Mouse (Mus musculus) heart, embryonic 10.5 days (tissue): ENCODE measurements around the gene Fen1. TPM values are rescaled to one million over a fixed set of nuclear protein-coding genes. Genes with fewer than 3 reads are reported as not detected.
A peak's percentile ranks its signal among the peaks of the same experiment; 100 is the strongest.

Experiments
- DNase-seq: peaks from one replicate; pipeline ENCODE4 v3.0.0-alpha.2; 2017; ENCODE audit warnings: low spot score
- H3K27ac ChIP-seq: fragments of 300-500 bp; sonication (generic); 2 replicates; pipeline ENCODE4 v1.5.1; 2016; ENCODE audit warnings: mild to moderate bottlenecking
- H3K27me3 ChIP-seq: fragments of 300-500 bp; sonication (generic); 2 replicates; pipeline ENCODE4 v1.6.1; 2016; ENCODE audit warnings: mild to moderate bottlenecking; ENCODE audit not compliant: poor library complexity, insufficient read depth, severe bottlenecking
- H3K36me3 ChIP-seq: fragments of 300-500 bp; sonication (generic); 2 replicates; pipeline ENCODE4 v1.6.1; 2016; ENCODE audit warnings: mild to moderate bottlenecking, moderate library complexity
- H3K4me1 ChIP-seq: fragments of 300-500 bp; sonication (generic); 2 replicates; pipeline ENCODE4 v1.6.1; 2016; ENCODE audit warnings: mild to moderate bottlenecking
- H3K4me3 ChIP-seq: fragments of 300-500 bp; sonication (generic); 2 replicates; pipeline ENCODE4 v1.5.1; 2016; ENCODE audit warnings: mild to moderate bottlenecking, moderate library complexity
- H3K9me3 ChIP-seq: fragments of 300-500 bp; sonication (generic); 2 replicates; pipeline ENCODE4 v1.6.1; 2016; ENCODE audit warnings: mild to moderate bottlenecking, moderate library complexity
- WGBS: fragments of 180-500 bp; shearing (Covaris S2); methylation state at CpG from one replicate; pipeline ENCODE4 v1.1.7; 2016; 5-methylcytosine and 5-hydroxymethylcytosine counted together
- polyA plus RNA-seq: library from polyadenylated mRNA; unstranded; fragments of >200 nt; fragmentation: Nextera tagmentation; extraction: Ambion mirVana; gene quantifications from 2 replicates; pipeline ENCODE4 v1.2.1, GENCODE M21; 2016

Fen1 gene
- polyA plus RNA-seq, 1 experiment from 2014 or later: 128 TPM

GRCm38 (mm10) chr19:10205051-10205450 is 1.1 kb upstream of the Fen1 start:
- peaks cover 60% of the 10 kb centered on the region for H3K36me3 ChIP-seq
- WGBS: 75% methylated on average over 6 of the region's 6 CpGs
- no peak for DNase-seq
- H3K4me3 ChIP-seq: peak overlapping the region; percentile 91
- H3K9me3 ChIP-seq: no peaks in the 10 kb centered on the region
- no peaks in the 10 kb centered on the region for H3K27me3 ChIP-seq
- H3K4me1 ChIP-seq: peaks cover 17% of the 10 kb centered on the region
- H3K27ac ChIP-seq: no peak overlapping the region; the same call in 1 of the 2 replicates

- 2% methylated on average over 5 of the region's 5 CpGs for WGBS
- Histone ChIP-seq H3K9me3 (no peaks in the 10 kb centered on the region), H3K27me3 (no peaks in the 10 kb centered on the region), H3K4me1 (peaks cover 17% of the 10 kb centered on the region), H3K4me3 (peak overlapping the region; percentile 91), H3K36me3 (peaks cover 60% of the 10 kb centered on the region), H3K27ac (peak overlapping the region; percentile 95)
- no peak for DNase-seq
Observed at GRCm38 (mm10) chr19:10204616-10205001, 640 bp upstream of the Fen1 start.

- H3K27ac ChIP-seq: peak overlapping the region; percentile 95
- H3K9me3 ChIP-seq: no peaks in the 10 kb centered on the region
- peaks cover 17% of the 10 kb centered on the region for H3K4me1 ChIP-seq
- no peak for DNase-seq
- no peaks in the 10 kb centered on the region for H3K27me3 ChIP-seq
- peaks cover 58% of the 10 kb centered on the region for H3K36me3 ChIP-seq
- H3K4me3 ChIP-seq: peak overlapping the region; percentile 91
- 3% methylated on average over 23 of the region's 23 CpGs for WGBS
Observed at GRCm38 (mm10) chr19:10203146-10203847, 672 bp downstream of the Fen1 start.

- no peak for DNase-seq
- 28% methylated on average over 3 of the region's 3 CpGs for WGBS
- Histone ChIP-seq H3K4me1 (peaks cover 9% of the 10 kb centered on the region), H3K36me3 (peaks cover 69% of the 10 kb centered on the region), H3K9me3 (no peaks in the 10 kb centered on the region), H3K27ac (no peak overlapping the region), H3K27me3 (no peaks in the 10 kb centered on the region), H3K4me3 (no peak overlapping the region)
Observed at GRCm38 (mm10) chr19:10198723-10199122, 5.2 kb downstream of the Fen1 start.

- WGBS: 70% methylated on average over 2 of the region's 2 CpGs
- peaks cover 73% of the 10 kb centered on the region for H3K36me3 ChIP-seq
Observed at GRCm38 (mm10) chr19:10198286-10198685, 5.7 kb downstream of the Fen1 start.

GRCm38 (mm10) chr19:10197130-10197529 is 6.8 kb downstream of the Fen1 start:
- DNase-seq: no peak
- H3K4me1 ChIP-seq: no peaks in the 10 kb centered on the region; the same call in 1 of the 2 replicates
- H3K4me3 ChIP-seq: no peak overlapping the region
- 93% methylated on average over 4 of the region's 4 CpGs for WGBS
- H3K36me3 ChIP-seq: peaks cover 85% of the 10 kb centered on the region
- no peak overlapping the region for H3K27ac ChIP-seq
- no peaks in the 10 kb centered on the region for H3K9me3 ChIP-seq
- H3K27me3 ChIP-seq: no peaks in the 10 kb centered on the region

More at GRCm38 (mm10) chr19:10198286-10198685, 5.7 kb downstream of the Fen1 start:
- Histone ChIP-seq H3K4me3 (no peak overlapping the region), H3K27ac (no peak overlapping the region), H3K27me3 (no peaks in the 10 kb centered on the region), H3K9me3 (no peaks in the 10 kb centered on the region), H3K4me1 (peaks cover 8% of the 10 kb centered on the region)
- no peak for DNase-seq

GRCm38 (mm10) chr19:10195252-10195651 is 8.7 kb downstream of the Fen1 start:
- no peak for DNase-seq
- Histone ChIP-seq H3K36me3 (peaks cover 86% of the 10 kb centered on the region), H3K27ac (no peak overlapping the region), H3K4me1 (peaks cover 7% of the 10 kb centered on the region), H3K27me3 (no peaks in the 10 kb centered on the region), H3K9me3 (no peaks in the 10 kb centered on the region), H3K4me3 (no peak overlapping the region)
- WGBS: 86% methylated on average over 5 of the region's 5 CpGs

- no peak for DNase-seq
Observed at GRCm38 (mm10) chr19:10194337-10194736, 9.6 kb downstream of the Fen1 start.

GRCm38 (mm10) chr19:10191326-10191725 is 12.6 kb downstream of the Fen1 start:
- peaks cover 98% of the 10 kb centered on the region for H3K36me3 ChIP-seq
- peaks cover 7% of the 10 kb centered on the region; the same call in 1 of the 2 replicates for H3K4me1 ChIP-seq
- DNase-seq: no peak
- H3K4me3 ChIP-seq: no peak overlapping the region
- WGBS: 42% methylated on average over 7 of the region's 7 CpGs
- H3K9me3 ChIP-seq: no peaks in the 10 kb centered on the region
- no peak overlapping the region for H3K27ac ChIP-seq
- H3K27me3 ChIP-seq: no peaks in the 10 kb centered on the region

More at GRCm38 (mm10) chr19:10194337-10194736, 9.6 kb downstream of the Fen1 start:
- Histone ChIP-seq H3K27me3 (no peaks in the 10 kb centered on the region), H3K36me3 (peaks cover 86% of the 10 kb centered on the region), H3K9me3 (no peaks in the 10 kb centered on the region), H3K27ac (no peak overlapping the region), H3K4me1 (peaks cover 7% of the 10 kb centered on the region; the same call in 1 of the 2 replicates), H3K4me3 (no peak overlapping the region)
- 87% methylated on average over 11 of the region's 11 CpGs for WGBS

- DNase-seq: no peak
- H3K36me3 ChIP-seq: peaks cover 98% of the 10 kb centered on the region
- H3K27ac ChIP-seq: no peak overlapping the region
- no peak overlapping the region for H3K4me3 ChIP-seq
- peaks cover 9% of the 10 kb centered on the region; the same call in 1 of the 2 replicates for H3K4me1 ChIP-seq
- H3K27me3 ChIP-seq: no peaks in the 10 kb centered on the region
- WGBS: 35% methylated on average over 2 of the region's 2 CpGs
- H3K9me3 ChIP-seq: no peaks in the 10 kb centered on the region
Observed at GRCm38 (mm10) chr19:10190796-10191195, 13.2 kb downstream of the Fen1 start.

- H3K9me3 ChIP-seq: no peaks in the 10 kb centered on the region
- DNase-seq: no peak
- H3K36me3 ChIP-seq: peaks cover 99% of the 10 kb centered on the region
- no peaks in the 10 kb centered on the region for H3K27me3 ChIP-seq
- peaks cover 12% of the 10 kb centered on the region; the same call in 1 of the 2 replicates for H3K4me1 ChIP-seq
- 93% methylated on average over 8 of the region's 8 CpGs for whole genome bisulfite sequencing
- H3K4me3 ChIP-seq: no peak overlapping the region
- H3K27ac ChIP-seq: no peak overlapping the region
Observed at GRCm38 (mm10) chr19:10189940-10190339, 14.0 kb downstream of the Fen1 start.

- Histone ChIP-seq H3K9me3 (no peaks in the 10 kb centered on the region), H3K27me3 (no peaks in the 10 kb centered on the region), H3K4me1 (peaks cover 21% of the 10 kb centered on the region), H3K27ac (no peak overlapping the region), H3K4me3 (no peak overlapping the region), H3K36me3 (peaks cover 95% of the 10 kb centered on the region)
- no peak for DNase-seq
- 91% methylated on average over 6 of the region's 6 CpGs for WGBS
Observed at GRCm38 (mm10) chr19:10189022-10189421, 14.9 kb downstream of the Fen1 start.

GRCm38 (mm10) chr19:10188281-10188811 is 15.6 kb downstream of the Fen1 start:
- Histone ChIP-seq H3K4me1 (peaks cover 27% of the 10 kb centered on the region), H3K4me3 (no peak overlapping the region), H3K27ac (no peak overlapping the region), H3K36me3 (peaks cover 88% of the 10 kb centered on the region), H3K27me3 (no peaks in the 10 kb centered on the region), H3K9me3 (no peaks in the 10 kb centered on the region)
- DNase-seq: no peak
- WGBS: 84% methylated on average over 10 of the region's 10 CpGs
